Mouse (Mus musculus) lung, adult 2 months (tissue): ENCODE measurements at regions not wholly inside any gene's neighbourhood (a gene's known extent, or its start where the extent isn't known, plus 50 kb on each side); places are given as distances from the start of the nearest gene placed in this dataset.

Experiments
- CTCF ChIP-seq: fragments of 200-500 bp; IDR thresholded peaks from 2 replicates; pipeline ENCODE4 v1.5.1; 2011; ENCODE audit warnings: mild to moderate bottlenecking, low read length, control low read depth; ENCODE audit not compliant: insufficient read depth
- POLR2A ChIP-seq: fragments of 200-500 bp; IDR thresholded peaks from 2 replicates; pipeline ENCODE4 v1.6.1; 2011; ENCODE audit warnings: low read depth, mild to moderate bottlenecking, control low read depth, low read length, borderline replicate concordance; ENCODE audit errors: extremely low read depth

GRCm38 (mm10) chr6:117527526-117527925 lies 313.5 kb upstream of the Zfp637 start:
- TF ChIP-seq CTCF: no peak
- TF ChIP-seq POLR2A: no peak
